Mouse (Mus musculus) retina, postnatal 1 day (tissue): ENCODE results near the gene Acsl1.

Experiments
- DNase-seq: peaks from one replicate; pipeline ENCODE4 v3.0.0-alpha.2; 2012

The Acsl1 gene

GRCm38 (mm10) chr8:46508488-46509395, 37.9 kb downstream of the Acsl1 start:
- no peak for DNase-seq

GRCm38 (mm10) chr8:46509474-46509873, 38.6 kb downstream of the Acsl1 start:
- no peak for DNase-seq

GRCm38 (mm10) chr8:46511336-46511735, 40.5 kb downstream of the Acsl1 start:
- no peak for DNase-seq

- DNase-seq = no peak
Observed at GRCm38 (mm10) chr8:46512538-46512937, 41.7 kb downstream of the Acsl1 start.

GRCm38 (mm10) chr8:46514027-46514426, 43.2 kb downstream of the Acsl1 start:
- DNase-seq = no peak

- DNase-seq = no peak
Observed at GRCm38 (mm10) chr8:46520667-46521066, 49.8 kb downstream of the Acsl1 start.

- DNase-seq = no peak
Observed at GRCm38 (mm10) chr8:46526098-46526497, 55.3 kb downstream of the Acsl1 start.

- peak; percentile 40 for DNase-seq
Observed at GRCm38 (mm10) chr8:46526821-46527220, 56.0 kb downstream of the Acsl1 start.

- no peak for DNase-seq
Observed at GRCm38 (mm10) chr8:46529508-46529907, 58.7 kb downstream of the Acsl1 start.

- no peak for DNase-seq
Observed at GRCm38 (mm10) chr8:46530541-46530940, 59.7 kb downstream of the Acsl1 start.

GRCm38 (mm10) chr8:46533926-46534325, 63.1 kb downstream of the Acsl1 start:
- DNase-seq = no peak

- DNase-seq = peak; percentile 25
Observed at GRCm38 (mm10) chr8:46539701-46540100, 68.9 kb downstream of the Acsl1 start.

GRCm38 (mm10) chr8:46543191-46543590, 72.4 kb downstream of the Acsl1 start:
- DNase-seq = no peak

- DNase-seq = no peak
Observed at GRCm38 (mm10) chr8:46543662-46544061, 72.8 kb downstream of the Acsl1 start.

GRCm38 (mm10) chr8:46545854-46546253, 75.0 kb downstream of the Acsl1 start:
- DNase-seq = no peak

GRCm38 (mm10) chr8:46546431-46547176, 75.8 kb downstream of the Acsl1 start:
- peak; percentile 53 for DNase-seq

GRCm38 (mm10) chr8:46547245-46547644, 76.4 kb downstream of the Acsl1 start:
- DNase-seq = peak; percentile 89

GRCm38 (mm10) chr8:46550058-46550457, 79.2 kb downstream of the Acsl1 start:
- DNase-seq = no peak

- DNase-seq = no peak
Observed at GRCm38 (mm10) chr8:46551029-46551428, 80.2 kb downstream of the Acsl1 start.

- peak; percentile 100 for DNase-seq
Observed at GRCm38 (mm10) chr8:46551615-46552440, 81.0 kb downstream of the Acsl1 start, which contains the start of gene Cenpu. Gene Cenpu (plus strand): TSS chr8:46552028.

- DNase-seq = peak; percentile 16
Observed at GRCm38 (mm10) chr8:46552441-46552765, 81.6 kb downstream of the Acsl1 start.

GRCm38 (mm10) chr8:46559428-46559827, 88.6 kb downstream of the Acsl1 start:
- DNase-seq = peak; percentile 48

GRCm38 (mm10) chr8:46562333-46562732, 91.5 kb downstream of the Acsl1 start:
- DNase-seq = no peak
